Mouse (Mus musculus): ENCODE results near the gene Il18.

The Il18 gene

DNA sequence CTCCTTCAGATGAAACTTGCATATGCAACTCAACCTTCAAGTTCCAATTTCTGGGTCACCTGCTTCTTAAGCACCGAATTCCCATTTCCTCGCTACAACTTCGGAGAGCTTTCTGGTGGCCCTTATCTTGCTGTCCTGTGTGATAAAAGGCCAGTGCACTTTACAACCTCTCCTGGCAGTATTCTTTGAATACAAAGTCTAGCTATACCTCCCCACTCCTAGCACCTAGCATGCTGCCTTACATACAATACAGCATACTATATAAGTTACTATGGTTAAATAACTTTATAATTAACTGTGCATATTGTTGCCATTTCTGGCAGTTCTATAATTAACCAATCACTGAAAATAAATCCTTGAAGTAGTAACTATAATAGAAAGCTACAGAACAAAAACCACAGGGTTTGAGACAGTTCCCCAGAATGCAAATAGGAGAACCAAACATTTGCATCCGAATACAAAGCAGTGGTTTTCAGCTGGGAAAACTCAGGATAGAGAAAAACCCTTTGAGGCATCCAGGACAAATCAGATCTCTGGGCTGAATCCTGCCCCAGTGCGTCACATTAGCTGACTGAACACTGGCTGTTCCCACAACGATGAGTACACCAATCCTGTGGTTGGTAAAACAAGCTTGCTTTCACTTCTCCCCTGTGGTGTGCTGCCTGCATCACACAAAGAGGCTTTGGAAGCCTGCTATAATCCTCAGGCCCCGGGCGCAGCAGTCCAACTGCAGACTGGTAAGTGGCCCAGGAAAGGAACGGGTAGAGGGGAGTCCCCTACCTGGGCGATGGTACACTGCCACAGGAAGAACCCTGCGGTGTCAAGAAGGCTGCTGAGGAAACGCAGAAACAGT lies at the start of gene Il18:
Il18 (plus strand) TSS at position 587 of the 853 bp plus-strand sequence.
- peak; percentile 79 for DNase-seq (ENCODE audit: low spot score in 2 of 2)

DNA sequence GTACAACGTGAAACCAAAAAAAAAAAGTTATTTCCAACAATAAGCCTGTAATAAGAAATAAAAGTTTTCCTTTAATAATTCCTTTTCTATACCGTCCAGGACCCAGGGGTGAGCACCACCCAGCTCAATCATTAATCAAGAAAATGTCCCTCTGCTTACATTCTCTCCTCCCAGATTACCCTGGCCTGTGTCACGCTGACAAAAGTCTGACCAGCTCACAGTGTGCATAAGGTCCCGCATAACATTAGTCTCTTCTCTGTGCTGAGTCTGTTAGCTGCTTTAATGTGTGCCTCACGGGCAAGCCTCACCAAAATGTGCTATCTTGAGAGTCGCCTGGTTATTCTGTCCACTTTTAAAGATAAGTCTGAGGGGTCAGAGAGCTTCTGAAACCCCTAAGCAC lies 49.2 kb upstream of the Il18 start:
- DNase-seq (ENCODE audit: low spot score in 2 of 2) = no peak

DNA sequence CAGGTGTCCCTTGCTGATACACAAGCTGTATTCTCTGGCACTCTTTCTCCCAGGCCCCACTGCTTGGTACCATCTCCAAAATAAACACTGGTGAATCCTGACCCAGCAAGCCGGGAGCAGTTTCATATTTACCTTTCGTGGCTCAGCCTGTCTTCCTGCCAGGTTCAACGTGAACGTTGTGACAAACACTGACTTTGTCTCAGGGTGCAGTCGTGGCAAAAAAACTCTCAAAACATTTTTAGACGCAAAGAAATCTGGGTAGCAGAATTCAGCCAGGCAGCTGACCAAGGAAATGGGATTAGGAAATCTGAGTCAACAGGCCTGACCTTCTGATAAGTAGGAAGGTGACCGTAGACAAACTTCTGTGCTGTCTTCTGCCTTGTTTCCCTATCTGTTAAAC lies 47.1 kb upstream of the Il18 start:
- DNase-seq (ENCODE audit: low spot score in 2 of 2) = no peak

- DNase-seq (ENCODE audit: low spot score in 2 of 2) = no peak
Measured at GRCm38 (mm10) chr9:50515462-50515861, 39.2 kb upstream of the Il18 start.

- no peak for DNase-seq (ENCODE audit: low spot score in 2 of 2)
Measured at GRCm38 (mm10) chr9:50518781-50519180, 35.8 kb upstream of the Il18 start.

GRCm38 (mm10) chr9:50520748-50521147 lies 33.9 kb upstream of the Il18 start:
- DNase-seq (ENCODE audit: low spot score in 2 of 2) = no peak

DNA sequence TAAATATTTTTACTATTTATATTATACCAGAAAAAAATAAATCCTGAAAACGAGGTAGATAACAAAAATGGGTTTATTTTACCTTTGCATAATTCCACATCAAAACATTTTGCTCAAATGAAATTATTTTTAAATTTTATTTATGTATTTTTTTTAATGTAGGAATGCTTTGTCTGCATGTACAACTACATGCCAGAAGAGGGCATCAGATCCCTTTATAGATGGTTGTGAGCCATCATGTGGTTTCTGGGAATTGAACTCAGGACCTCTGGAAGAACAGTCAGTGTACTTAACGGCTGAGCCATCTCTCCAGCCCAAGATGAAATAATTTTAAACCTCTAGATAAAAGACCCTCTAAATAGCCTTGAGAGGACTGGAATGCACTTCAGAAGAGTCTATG lies 33.1 kb upstream of the Il18 start:
- no peak for DNase-seq (ENCODE audit: low spot score in 2 of 2)

DNA sequence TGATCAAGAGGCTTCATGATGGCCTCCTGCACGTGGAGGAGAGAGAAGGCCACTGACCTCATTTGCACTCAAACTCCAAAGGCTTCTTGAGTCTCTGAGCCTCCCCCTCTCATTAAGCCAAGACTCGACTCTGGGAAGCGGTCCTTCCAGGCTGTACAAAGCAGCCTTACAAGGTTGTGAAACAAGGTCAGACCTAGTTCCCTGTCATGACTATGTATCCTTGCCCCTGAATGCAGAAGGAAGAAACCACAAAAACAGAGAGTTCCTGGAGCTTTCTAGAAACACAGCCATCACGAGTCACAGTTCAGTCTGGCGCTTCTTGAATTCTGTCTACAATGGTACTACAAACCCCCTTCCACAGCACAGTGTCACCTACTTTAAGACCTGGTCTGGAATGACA lies 32.1 kb upstream of the Il18 start:
- no peak for DNase-seq (ENCODE audit: low spot score in 2 of 2)

- no peak for DNase-seq (ENCODE audit: low spot score in 2 of 2)
Measured at GRCm38 (mm10) chr9:50524936-50525335, 29.7 kb upstream of the Il18 start.

- no peak for DNase-seq (ENCODE audit: low spot score in 2 of 2)
Measured at GRCm38 (mm10) chr9:50525585-50525984, 29.0 kb upstream of the Il18 start.

DNA sequence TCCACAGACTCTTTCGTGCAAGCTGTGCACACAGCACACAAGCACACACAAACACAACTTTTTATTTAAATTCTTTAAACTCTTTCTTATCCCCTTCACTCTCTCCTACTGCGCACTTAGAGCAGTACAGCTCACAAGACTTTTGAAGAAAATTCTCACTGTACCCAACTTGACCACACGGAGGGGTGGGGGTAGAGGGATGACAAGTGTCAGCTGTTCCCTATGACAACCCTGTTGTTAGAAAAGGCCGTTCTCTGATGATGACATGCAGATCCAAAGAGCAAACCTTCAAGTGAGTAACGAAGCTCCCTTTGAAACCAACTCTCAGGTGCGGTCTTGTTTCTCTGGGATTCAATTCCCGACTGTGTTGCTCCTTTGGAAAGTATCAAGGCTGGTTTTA lies 26.8 kb upstream of the Il18 start:
- no peak for DNase-seq (ENCODE audit: low spot score in 2 of 2)

GRCm38 (mm10) chr9:50528293-50528892 lies 26.2 kb upstream of the Il18 start, which contains the start of gene Pts:
TSS of gene Pts (minus strand) at chr9:50528724.
- peak; percentile 97 for DNase-seq (ENCODE audit: low spot score in 2 of 2)

DNA sequence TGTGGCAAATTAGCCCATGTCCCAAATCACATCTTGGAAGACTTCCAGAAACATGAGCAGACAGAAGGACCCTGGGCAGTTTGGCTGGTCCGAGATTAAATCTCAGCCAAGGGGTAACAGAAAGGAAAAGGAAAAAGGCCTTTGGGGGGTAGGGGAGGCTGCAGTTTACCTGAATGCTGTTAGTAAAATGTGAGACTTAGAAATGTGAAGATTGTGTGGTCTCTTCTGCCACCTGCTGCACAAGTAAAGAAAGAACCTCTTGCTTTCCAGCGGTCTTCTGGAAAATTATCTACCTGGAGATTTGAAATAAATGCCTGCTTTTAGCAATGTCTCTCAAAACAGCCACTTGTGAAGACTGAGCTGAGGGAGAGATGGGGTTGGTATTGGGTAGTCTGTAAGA lies 23.7 kb upstream of the Il18 start:
- no peak for DNase-seq (ENCODE audit: low spot score in 2 of 2)

- DNase-seq (ENCODE audit: low spot score in 2 of 2) = peak; percentile 74 to 79
Measured at GRCm38 (mm10) chr9:50533328-50533727, 21.3 kb upstream of the Il18 start.

GRCm38 (mm10) chr9:50533791-50534190 lies 20.8 kb upstream of the Il18 start:
- DNase-seq (ENCODE audit: low spot score in 2 of 2) = no peak

- no peak for DNase-seq (ENCODE audit: low spot score in 2 of 2)
Measured at GRCm38 (mm10) chr9:50535930-50536329, 18.7 kb upstream of the Il18 start.

DNA sequence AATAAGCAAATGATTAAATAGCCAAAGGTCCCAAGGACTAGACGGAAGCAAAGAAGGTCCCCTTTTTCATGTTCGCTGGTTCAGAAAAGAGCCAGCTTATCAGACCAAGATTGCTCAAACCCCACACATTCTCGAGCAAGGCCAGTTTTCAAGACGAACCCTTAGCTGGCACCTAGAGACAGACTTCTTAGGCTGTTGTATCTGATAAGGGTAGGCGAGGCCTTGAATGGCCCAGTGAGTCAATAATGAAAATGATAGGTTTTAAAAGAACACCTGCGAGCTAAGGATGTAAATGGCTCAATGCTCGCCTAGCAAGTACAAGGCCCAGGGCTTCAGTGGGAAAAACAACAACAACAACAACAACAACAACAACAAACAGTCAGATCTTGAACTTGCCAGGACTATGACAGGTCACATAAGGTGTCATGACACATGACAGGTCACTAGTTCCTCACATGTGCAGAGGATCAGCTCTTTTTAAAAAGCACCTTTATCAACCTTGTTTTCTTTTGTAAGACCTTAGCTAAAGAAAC lies 18.0 kb upstream of the Il18 start:
- DNase-seq (ENCODE audit: low spot score in 2 of 2) = no peak

- peak; percentile 46 to 51 for DNase-seq (ENCODE audit: low spot score in 2 of 2)
Measured at GRCm38 (mm10) chr9:50537295-50537694, 17.3 kb upstream of the Il18 start.

GRCm38 (mm10) chr9:50540170-50540569 lies 14.5 kb upstream of the Il18 start:
- DNase-seq (ENCODE audit: low spot score in 2 of 2) = peak; percentile 56 to 66

- no peak for DNase-seq (ENCODE audit: low spot score in 2 of 2)
Measured at GRCm38 (mm10) chr9:50542401-50542800, 12.2 kb upstream of the Il18 start.

DNA sequence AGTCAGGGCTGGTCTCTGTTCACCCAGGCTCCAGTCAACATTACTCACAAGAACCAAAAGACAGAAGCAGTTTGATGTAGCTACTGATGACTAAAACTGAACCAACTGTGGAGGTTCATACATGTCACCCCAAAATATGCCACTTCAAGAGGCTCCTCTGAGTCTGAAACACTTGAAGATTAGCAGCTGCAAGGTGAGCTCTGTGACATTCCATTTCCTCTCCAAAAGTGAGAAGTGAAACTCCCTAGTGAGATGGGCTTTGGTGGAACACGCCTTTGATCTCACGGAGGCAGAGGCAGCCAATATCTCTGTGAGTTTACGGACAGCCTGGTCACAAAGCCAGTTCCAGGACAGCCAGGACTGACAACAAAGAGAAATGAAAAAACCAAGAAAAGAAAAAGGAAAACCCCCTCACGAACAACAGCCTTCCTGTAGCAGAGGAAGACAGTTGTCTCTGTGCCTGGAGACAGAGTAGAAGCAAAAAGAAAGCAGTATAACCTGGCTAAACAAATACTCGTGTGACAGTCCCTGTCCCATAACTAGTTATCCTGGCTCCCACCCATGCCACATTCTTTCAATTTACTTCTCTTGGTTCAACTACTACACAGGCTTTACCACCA lies 6.7 kb upstream of the Il18 start:
- peak; percentile 77 to 81 for DNase-seq (ENCODE audit: low spot score in 2 of 2)

DNA sequence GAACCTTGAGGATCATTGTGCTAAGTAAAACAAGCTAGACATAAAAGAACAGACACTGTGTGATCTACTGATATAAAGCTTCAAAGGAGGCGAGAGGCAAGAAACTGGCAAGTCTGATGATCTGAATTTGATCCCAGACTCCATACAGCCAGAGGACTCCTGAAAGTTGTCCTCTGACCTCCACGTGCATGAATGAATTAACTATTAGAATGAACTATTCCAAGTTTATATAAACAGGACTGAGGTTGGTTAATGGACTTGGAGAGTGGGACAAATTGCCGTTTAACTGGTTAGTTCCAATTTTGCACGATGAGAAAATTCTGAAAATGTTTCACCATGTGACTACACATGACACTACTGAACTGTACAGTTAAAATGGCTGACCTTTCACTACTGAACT lies 5.7 kb upstream of the Il18 start:
- no peak for DNase-seq (ENCODE audit: low spot score in 2 of 2)

DNA sequence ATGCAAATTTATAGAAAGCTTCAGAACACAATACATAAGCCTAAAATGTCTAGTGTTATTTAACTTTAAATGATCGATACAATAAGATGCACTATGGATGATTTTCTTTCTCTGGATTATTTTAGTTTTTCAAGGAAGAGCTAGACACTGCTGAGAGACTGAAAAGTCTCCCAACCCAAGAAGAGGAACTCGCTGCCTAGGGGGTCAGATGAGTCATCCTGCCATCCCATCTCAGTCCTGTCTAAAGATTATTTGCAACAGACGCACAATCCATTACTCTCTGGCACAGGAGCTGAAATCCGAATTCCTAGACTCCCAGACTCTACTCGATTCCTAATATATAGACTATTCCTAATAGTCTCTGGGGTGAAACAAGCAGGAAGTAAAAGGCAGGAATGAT lies 2.4 kb upstream of the Il18 start:
- DNase-seq (ENCODE audit: low spot score in 2 of 2) = no peak

All from spleen, postnatal 36 days (tissue).